Comparison of ENCODE assay signal across 8 mouse cellular contexts in genomic region chr13:73446494-73446893, GRCm38 (mm10). TPM values are rescaled to one million over a fixed set of nuclear protein-coding genes. Genes with fewer than 3 reads are reported as not detected.
A peak's percentile ranks its signal among the peaks of the same experiment; 100 is the strongest.
DNase-seq lines count a peak whose midpoint lies in the region; ATAC-seq and TF ChIP-seq lines count a peak whose summit lies in the region.

No protein-coding gene starts in this region.

- no peak overlapping the region for H3K4me2 ChIP-seq in kidney, embryonic 14.5 days (replicated peaks; ENCODE audit: low read depth, low read length)
- H3K4me2 ChIP-seq in embryonic facial prominence, embryonic 14.5 days (ENCODE audit: low read depth, low read length) = no peak overlapping the region
- H3K4me2 ChIP-seq in limb, embryonic 12.5 days = peak overlapping the region; percentile 8; the same call in 1 of the 2 replicates

- H3K36me3 ChIP-seq in kidney, embryonic 14.5 days (ENCODE audit: control insufficient read depth, insufficient read depth, low read length) = no peaks in the 10 kb centered on the region
- H3K36me3 ChIP-seq in kidney, adult 2 months (ENCODE audit: control insufficient read depth, insufficient read depth, low read length) = no peaks in the 10 kb centered on the region
- H3K36me3 ChIP-seq in embryonic facial prominence, embryonic 14.5 days (ENCODE audit: control insufficient read depth, insufficient read depth, low read length) = no peaks in the 10 kb centered on the region
- no peaks in the 10 kb centered on the region for H3K36me3 ChIP-seq in limb, embryonic 12.5 days

- TF ChIP-seq CTCF in kidney, adult 2 months (conservative IDR thresholded peaks at IDR 0.05; ENCODE audit: insufficient read depth, insufficient read length, low read depth, low read length) = no peak

- ATAC-seq in kidney, embryonic 14.5 days (ENCODE audit: low FRiP score, low TSS enrichment) = peak; percentile 91
- peak; percentile 69 for ATAC-seq in embryonic facial prominence, embryonic 14.5 days (ENCODE audit: low read depth)
- peak; percentile 76 for ATAC-seq in limb, embryonic 12.5 days (ENCODE audit: insufficient number of reproducible peaks, insufficient read depth, low FRiP score, low TSS enrichment, low read depth)

- no peak for TF ChIP-seq POLR2A in kidney, adult 2 months (IDR thresholded peaks at IDR 0.05; ENCODE audit: low read depth, low read length)

- DNase-seq in kidney, adult 2 months = no peak
- DNase-seq in embryonic facial prominence, embryonic 14.5 days (ENCODE audit: low spot score) = peak; percentile 54
- peak; percentile 12 for DNase-seq in mesoderm, embryonic 11.5 days (ENCODE audit: low read depth, low spot score)
- DNase-seq in cerebellum, adult 9-11 months = no peak
- DNase-seq in MN1 (ENCODE audit: low spot score) = no peak
- DNase-seq in urinary bladder, postnatal 14 days (ENCODE audit: low spot score) = no peak

- peaks cover 6% of the 10 kb centered on the region; the same call in 1 of the 2 replicates for H3K4me1 ChIP-seq in kidney, embryonic 14.5 days (ENCODE audit: control insufficient read depth, insufficient read depth, low read length)
- 0 out of 2 replicates have a peak, but pooled peaks cover 2% of the 10 kb centered on the region for H3K4me1 ChIP-seq in kidney, adult 2 months (ENCODE audit: control insufficient read depth, insufficient read depth, low read length)
- H3K4me1 ChIP-seq in embryonic facial prominence, embryonic 14.5 days (ENCODE audit: control insufficient read depth, insufficient read depth, low read length) = peaks cover 5% of the 10 kb centered on the region
- peaks cover 21% of the 10 kb centered on the region for H3K4me1 ChIP-seq in limb, embryonic 12.5 days (replicated peaks)

- 15% methylated on average over 4 of the region's 4 CpGs for WGBS in kidney, embryonic 14.5 days
- 74% methylated on average over 4 of the region's 4 CpGs for WGBS in kidney, adult 2 months
- WGBS in embryonic facial prominence, embryonic 14.5 days = 48% methylated on average over 4 of the region's 4 CpGs
- 51% methylated on average over 4 of the region's 4 CpGs for WGBS in limb, embryonic 12.5 days

- H3K9ac ChIP-seq in kidney, embryonic 14.5 days (ENCODE audit: low read depth, low read length) = no peak overlapping the region
- H3K9ac ChIP-seq in embryonic facial prominence, embryonic 14.5 days (ENCODE audit: low read depth, low read length) = no peak overlapping the region
- no peak overlapping the region for H3K9ac ChIP-seq in limb, embryonic 12.5 days (replicated peaks)

- no peak overlapping the region for H3K4me3 ChIP-seq in kidney, embryonic 14.5 days (ENCODE audit: low read length)
- H3K4me3 ChIP-seq in kidney, adult 2 months (ENCODE audit: insufficient read depth, low read depth, low read length) = no peak overlapping the region
- no peak overlapping the region for H3K4me3 ChIP-seq in embryonic facial prominence, embryonic 14.5 days (ENCODE audit: low read depth, low read length)
- H3K4me3 ChIP-seq in limb, embryonic 12.5 days (replicated peaks) = no peak overlapping the region

- no peaks in the 10 kb centered on the region for H3K27me3 ChIP-seq in kidney, embryonic 14.5 days (ENCODE audit: control insufficient read depth, insufficient read depth, low read length)
- no peaks in the 10 kb centered on the region for H3K27me3 ChIP-seq in kidney, adult 2 months (replicated peaks; ENCODE audit: control insufficient read depth, insufficient read depth, low read length)
- H3K27me3 ChIP-seq in embryonic facial prominence, embryonic 14.5 days (replicated peaks; ENCODE audit: control insufficient read depth, insufficient read depth, low read length) = no peaks in the 10 kb centered on the region
- no peaks in the 10 kb centered on the region for H3K27me3 ChIP-seq in limb, embryonic 12.5 days

- no peak overlapping the region for H3K27ac ChIP-seq in kidney, embryonic 14.5 days (ENCODE audit: low read depth, low read length)
- no peak overlapping the region for H3K27ac ChIP-seq in kidney, adult 2 months (ENCODE audit: insufficient read depth, low read depth, low read length)
- H3K27ac ChIP-seq in embryonic facial prominence, embryonic 14.5 days (replicated peaks; ENCODE audit: low read depth, low read length) = peak overlapping the region; percentile 74
- peak overlapping the region; percentile 82 for H3K27ac ChIP-seq in limb, embryonic 12.5 days

- no peaks in the 10 kb centered on the region for H3K9me3 ChIP-seq in kidney, embryonic 14.5 days (ENCODE audit: control insufficient read depth, low read length)
- no peaks in the 10 kb centered on the region for H3K9me3 ChIP-seq in embryonic facial prominence, embryonic 14.5 days (ENCODE audit: control insufficient read depth, low read length)
- H3K9me3 ChIP-seq in limb, embryonic 12.5 days = no peaks in the 10 kb centered on the region

RNA-seq across cellular contexts. Expression of gene Lpcat1, which starts 20.5 kb away (rescaled TPM):
- 39.8 and 45.0 TPM in 2 replicates for polyA plus RNA-seq in kidney, embryonic 14.5 days (2014; fragmentation: Nextera tagmentation; extraction: Ambion mirVana)
- polyA plus RNA-seq in kidney, adult 2 months (2012; rRNA removed) = 14.2 and 16.0 TPM in 2 replicates
- 39.4 and 43.6 TPM in 2 replicates for polyA plus RNA-seq in embryonic facial prominence, embryonic 14.5 days (2014; fragmentation: Nextera tagmentation; extraction: Ambion mirVana)
- 61.2 and 61.7 TPM in 2 replicates for polyA plus RNA-seq in limb, embryonic 12.5 days (2016; fragmentation: Nextera tagmentation; extraction: Ambion mirVana)

Comparison
In these comparisons a context has a peak if more than half of its experiments do, and no peak if none do; other contexts are left out.
1. H3K27ac ChIP-seq: peak in embryonic facial prominence, embryonic 14.5 days (single experiment) and limb, embryonic 12.5 days (single experiment); none in kidney, embryonic 14.5 days (single experiment) and kidney, adult 2 months (single experiment).
2. DNase-seq: peak in embryonic facial prominence, embryonic 14.5 days (single experiment) and mesoderm, embryonic 11.5 days (single experiment); none in kidney, adult 2 months (single experiment), cerebellum, adult 9-11 months (single experiment), MN1 (single experiment) and urinary bladder, postnatal 14 days (single experiment).
3. Peak in every context shown above with its lines, with median percentiles within 50 percentile points of each other: ATAC-seq.